Mouse (Mus musculus) heart, embryonic 16.5 days (tissue): ENCODE measurements at regions not wholly inside any gene's neighbourhood (a gene's known extent, or its start where the extent isn't known, plus 50 kb on each side); places are given as distances from the start of the nearest gene placed in this dataset.

Experiments used
- ATAC-seq: fragments of 200-750 bp; cut with Nextera tagmentation; replicated peaks from 2 replicates; pipeline ENCODE4 v1.8.0; 2017; ENCODE audit warnings: moderate number of reproducible peaks; ENCODE audit not compliant: insufficient read depth, low FRiP score; ENCODE audit errors: extremely low read depth
- H3K27ac ChIP-seq: fragments of 300-500 bp; sonication (generic); 2 replicates; pipeline ENCODE4 v1.5.1; 2014; ENCODE audit warnings: mild to moderate bottlenecking, low read length, control low read depth, moderate library complexity
- H3K27me3 ChIP-seq: fragments of 300-500 bp; sonication (generic); 2 replicates; pipeline ENCODE4 v1.6.1; 2014; ENCODE audit warnings: low read length, mixed read lengths; ENCODE audit not compliant: control insufficient read depth, insufficient read depth
- H3K36me3 ChIP-seq: fragments of 300-500 bp; sonication (generic); 2 replicates; pipeline ENCODE4 v1.6.1; 2014; ENCODE audit not compliant: control insufficient read depth, insufficient read depth
- H3K4me1 ChIP-seq: fragments of 300-500 bp; sonication (generic); 2 replicates; pipeline ENCODE4 v1.6.1; 2014; ENCODE audit warnings: low read length, mixed read lengths; ENCODE audit not compliant: control insufficient read depth, insufficient read depth
- H3K4me2 ChIP-seq: fragments of 300-500 bp; sonication (generic); 2 replicates; pipeline ENCODE4 v1.6.1; 2014; ENCODE audit warnings: low read depth, mild to moderate bottlenecking, control low read depth, low read length
- H3K4me3 ChIP-seq: fragments of 300-500 bp; sonication (generic); 2 replicates; pipeline ENCODE4 v1.5.1; 2014; ENCODE audit warnings: mild to moderate bottlenecking, control low read depth, low read length
- H3K9ac ChIP-seq: fragments of 300-500 bp; sonication (generic); 2 replicates; pipeline ENCODE4 v1.6.1; 2014; ENCODE audit warnings: low read length, control low read depth
- H3K9me3 ChIP-seq: fragments of 300-500 bp; sonication (generic); replicated peaks from 2 replicates; pipeline ENCODE4 v1.6.1; 2016; ENCODE audit warnings: low read length; ENCODE audit not compliant: control insufficient read depth
- WGBS: fragments of 180-500 bp; shearing (Covaris S2); extraction: QIAGEN DNeasy Blood & Tissue Kit; methylation state at CpG from one replicate; pipeline ENCODE4 v1.1.7; 2014; 5-methylcytosine and 5-hydroxymethylcytosine counted together

GRCm38 (mm10) chr10:18907276-18907960, 62.6 kb downstream of the Perp start:
- Histone ChIP-seq H3K36me3 (no peaks in the 10 kb centered on the region), H3K9me3 (no peaks in the 10 kb centered on the region), H3K4me2 (no peak overlapping the region), H3K9ac (no peak overlapping the region), H3K27ac (no peak overlapping the region), H3K4me1 (no peaks in the 10 kb centered on the region), H3K4me3 (no peak overlapping the region), H3K27me3 (no peaks in the 10 kb centered on the region)
- no peak for ATAC-seq
- 89% methylated on average over 9 of the region's 9 CpGs for WGBS

DNA sequence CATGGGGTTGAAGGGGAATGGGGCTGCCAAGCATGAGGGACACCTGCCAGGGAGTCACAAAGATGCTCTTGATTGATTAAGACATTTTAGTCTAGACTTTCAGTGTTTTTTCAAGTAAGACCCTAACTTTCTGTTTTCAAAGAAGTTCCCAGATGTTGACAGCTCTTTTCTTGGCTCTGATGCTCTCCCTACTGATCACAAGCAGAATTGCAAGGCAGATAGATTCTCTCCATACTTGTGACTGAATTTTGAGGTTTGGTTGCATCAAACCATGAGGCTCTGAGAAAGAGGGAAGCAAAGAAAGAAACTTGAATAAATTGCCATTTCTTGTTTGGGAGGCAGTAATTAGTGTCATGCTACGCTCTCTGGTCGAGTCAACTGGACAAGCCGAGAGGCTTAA, 64.5 kb downstream of the Perp start:
- H3K27me3 ChIP-seq, result no peaks in the 10 kb centered on the region
- ATAC-seq, result no peak
- no peak overlapping the region for H3K4me3 ChIP-seq
- 84% methylated on average over 3 of the region's 3 CpGs for WGBS
- H3K9me3 ChIP-seq, result no peaks in the 10 kb centered on the region
- H3K27ac ChIP-seq, result no peak overlapping the region
- H3K36me3 ChIP-seq, result no peaks in the 10 kb centered on the region
- no peaks in the 10 kb centered on the region for H3K4me1 ChIP-seq
- H3K9ac ChIP-seq, result no peak overlapping the region
- H3K4me2 ChIP-seq, result no peak overlapping the region

DNA sequence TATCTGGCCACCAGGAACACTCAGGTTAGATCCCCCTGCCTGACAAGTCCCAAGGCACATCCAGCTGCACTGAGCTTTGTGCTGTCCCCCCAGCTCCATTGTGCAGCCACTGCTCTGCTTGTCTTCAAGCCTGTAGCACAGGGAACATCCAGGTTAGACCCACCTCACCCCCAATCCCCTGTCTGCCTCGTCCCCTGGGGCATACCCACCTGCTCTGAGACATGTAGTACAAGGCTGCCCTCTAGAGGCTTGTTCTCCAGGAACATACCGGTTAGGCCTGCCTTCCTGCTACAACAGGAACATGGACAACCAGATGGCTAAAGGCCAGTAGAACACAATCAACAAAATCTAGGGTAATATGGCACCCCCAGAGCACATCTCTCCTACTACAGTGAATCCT, 66.1 kb downstream of the Perp start:
- H3K4me3 ChIP-seq, result no peak overlapping the region
- H3K27me3 ChIP-seq, result no peaks in the 10 kb centered on the region
- H3K36me3 ChIP-seq, result no peaks in the 10 kb centered on the region
- H3K9me3 ChIP-seq, result no peaks in the 10 kb centered on the region
- WGBS, result 4% methylated on average over 2 of the region's 2 CpGs
- H3K9ac ChIP-seq, result no peak overlapping the region
- no peak for ATAC-seq
- no peak overlapping the region for H3K27ac ChIP-seq
- H3K4me2 ChIP-seq, result no peak overlapping the region
- H3K4me1 ChIP-seq, result no peaks in the 10 kb centered on the region

DNA sequence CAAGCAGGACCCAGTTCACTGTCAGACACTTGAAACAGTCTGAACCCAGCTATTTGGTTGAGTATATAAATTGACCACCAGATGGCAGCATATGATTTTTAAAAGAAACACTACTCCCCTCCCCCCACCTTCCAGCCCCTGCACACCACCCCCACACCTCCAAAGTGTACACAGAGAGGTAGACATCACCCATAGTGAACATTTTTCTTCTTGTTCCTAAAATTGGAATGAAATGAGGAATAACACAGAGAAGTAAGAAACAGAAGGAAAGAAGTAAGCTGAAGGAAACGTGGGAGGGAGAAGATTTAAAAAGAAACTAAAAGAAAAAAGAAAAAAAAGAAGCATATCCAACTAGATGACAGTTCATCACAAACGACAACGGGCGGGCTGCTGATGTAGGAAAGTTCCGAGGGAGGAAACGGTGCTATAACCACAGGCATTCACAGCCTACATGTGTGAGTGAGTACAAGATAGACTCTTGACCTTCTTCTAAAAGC, 72.3 kb downstream of the Perp start:
- no peak overlapping the region for H3K9ac ChIP-seq
- H3K27ac ChIP-seq, result no peak overlapping the region
- H3K4me1 ChIP-seq, result no peaks in the 10 kb centered on the region
- H3K27me3 ChIP-seq, result no peaks in the 10 kb centered on the region
- peak; percentile 65 for ATAC-seq
- peak overlapping the region; percentile 32; the same call in 1 of the 2 replicates for H3K4me2 ChIP-seq
- no peaks in the 10 kb centered on the region for H3K36me3 ChIP-seq
- H3K9me3 ChIP-seq, result no peaks in the 10 kb centered on the region
- WGBS, result 46% methylated on average over 6 of the region's 6 CpGs
- H3K4me3 ChIP-seq, result no peak overlapping the region

GRCm38 (mm10) chr10:18923088-18923821, 78.4 kb downstream of the Perp start:
- no peak overlapping the region for H3K9ac ChIP-seq
- H3K27me3 ChIP-seq, result no peaks in the 10 kb centered on the region
- H3K36me3 ChIP-seq, result no peaks in the 10 kb centered on the region
- no peak for ATAC-seq
- 60% methylated on average over 3 of the region's 3 CpGs for WGBS
- no peak overlapping the region for H3K27ac ChIP-seq
- no peak overlapping the region for H3K4me2 ChIP-seq
- H3K4me3 ChIP-seq, result no peak overlapping the region
- H3K4me1 ChIP-seq, result no peaks in the 10 kb centered on the region
- H3K9me3 ChIP-seq, result no peaks in the 10 kb centered on the region

- Histone ChIP-seq H3K36me3 (no peaks in the 10 kb centered on the region), H3K27me3 (no peaks in the 10 kb centered on the region), H3K4me2 (no peak overlapping the region), H3K4me3 (no peak overlapping the region), H3K27ac (no peak overlapping the region), H3K4me1 (no peaks in the 10 kb centered on the region), H3K9ac (no peak overlapping the region), H3K9me3 (no peaks in the 10 kb centered on the region)
- no peak for ATAC-seq
- WGBS, result 78% methylated on average over 2 of the region's 2 CpGs
These were observed 83.0 kb downstream of the Perp start for GRCm38 (mm10) chr10:18927811-18928210.

- H3K4me2 ChIP-seq, result no peak overlapping the region
- H3K27ac ChIP-seq, result no peak overlapping the region
- no peak overlapping the region for H3K9ac ChIP-seq
- no peaks in the 10 kb centered on the region for H3K36me3 ChIP-seq
- no peak for ATAC-seq
- H3K4me1 ChIP-seq, result no peaks in the 10 kb centered on the region
- H3K9me3 ChIP-seq, result no peaks in the 10 kb centered on the region
- WGBS, result 25% methylated on average over 2 of the region's 2 CpGs
- H3K4me3 ChIP-seq, result no peak overlapping the region
- no peaks in the 10 kb centered on the region for H3K27me3 ChIP-seq
These were observed 84.1 kb downstream of the Tnfaip3 start for GRCm38 (mm10) chr10:18931344-18931743.

GRCm38 (mm10) chr10:18941447-18941846, 74.0 kb downstream of the Tnfaip3 start:
- Histone ChIP-seq H3K27ac (no peak overlapping the region), H3K27me3 (no peaks in the 10 kb centered on the region), H3K4me3 (no peak overlapping the region), H3K4me1 (no peaks in the 10 kb centered on the region), H3K36me3 (no peaks in the 10 kb centered on the region), H3K9me3 (no peaks in the 10 kb centered on the region), H3K4me2 (no peak overlapping the region), H3K9ac (no peak overlapping the region)
- 75% methylated on average over 4 of the region's 4 CpGs for WGBS
- ATAC-seq, result no peak

GRCm38 (mm10) chr10:18941908-18942307, 73.5 kb downstream of the Tnfaip3 start:
- WGBS, result 59% methylated on average over 7 of the region's 7 CpGs

More at GRCm38 (mm10) chr10:18941908-18942307, 73.5 kb downstream of the Tnfaip3 start:
- no peak overlapping the region for H3K9ac ChIP-seq
- no peaks in the 10 kb centered on the region for H3K27me3 ChIP-seq
- H3K4me2 ChIP-seq, result no peak overlapping the region
- H3K4me1 ChIP-seq, result no peaks in the 10 kb centered on the region
- no peaks in the 10 kb centered on the region for H3K36me3 ChIP-seq
- no peaks in the 10 kb centered on the region for H3K9me3 ChIP-seq
- no peak overlapping the region for H3K4me3 ChIP-seq
- ATAC-seq, result no peak
- H3K27ac ChIP-seq, result no peak overlapping the region
